Mouse (Mus musculus) T-cell, adult 66 days (primary cell): ENCODE measurements around the gene Kctd13. TPM values are rescaled to one million over a fixed set of nuclear protein-coding genes. Genes with fewer than 3 reads are reported as not detected.

Experiments used
- total RNA-seq, 2 experiments: library from RNA; stranded (reverse); gene quantifications; 3 replicates in 1 of 2; 4 replicates in 1 of 2; pipeline ENCODE4 v1.2.4; 2023

Gene Kctd13
- 10 to 100 TPM; 33.0 to 38.9 TPM for total RNA-seq

GRCm38 (mm10) chr7:126928384-126929037, at the start of gene Kctd13:
Gene Kctd13 (plus strand): TSS chr7:126928879.

DNA sequence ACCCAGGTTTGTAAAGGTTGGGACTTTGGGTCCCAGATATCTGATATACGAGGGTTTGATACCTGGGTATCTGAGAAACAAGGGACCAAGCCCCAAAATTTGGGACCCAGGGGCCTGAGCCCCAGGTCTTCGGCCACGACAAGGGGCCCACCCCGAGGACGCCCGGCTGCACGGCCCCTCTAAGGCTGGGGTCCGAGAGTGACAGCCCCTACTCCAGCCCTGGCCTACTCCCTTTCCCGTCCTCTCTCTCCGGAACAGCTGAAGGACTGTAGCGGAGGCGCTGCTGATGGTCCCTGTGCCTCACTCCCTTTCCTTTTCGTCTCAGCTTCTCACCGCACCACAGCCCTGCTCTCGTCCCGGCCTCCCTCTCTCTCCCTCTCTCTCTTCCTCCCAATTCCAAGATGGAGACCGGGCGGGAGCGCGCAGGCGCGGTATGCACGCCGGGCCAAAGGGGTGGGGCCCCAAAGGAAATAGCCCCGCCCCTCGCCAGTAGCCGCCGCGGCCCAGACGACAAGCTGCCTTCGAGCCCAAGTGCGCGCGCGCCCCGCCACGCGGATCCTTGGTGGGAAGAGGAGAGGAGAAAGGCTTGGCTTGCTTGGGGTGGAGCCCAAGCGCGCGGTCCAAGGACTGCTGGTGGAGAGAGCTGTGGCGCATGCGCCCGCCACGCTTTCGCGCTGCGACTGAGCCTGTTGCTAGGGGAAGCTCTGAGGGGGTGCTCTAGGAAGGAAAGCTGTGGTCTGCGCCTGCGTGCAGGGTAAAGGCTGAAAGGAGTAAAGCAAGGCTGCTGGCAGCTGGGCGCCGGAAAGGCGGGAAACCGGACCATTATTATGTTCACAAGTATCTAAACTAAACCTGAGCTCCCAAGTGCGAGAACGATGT, 44.2 kb upstream of the Kctd13 start, which contains the start of gene Taok2:
TSS of gene Taok2 (minus strand) at position 418 of the 879 bp plus-strand sequence.

DNA sequence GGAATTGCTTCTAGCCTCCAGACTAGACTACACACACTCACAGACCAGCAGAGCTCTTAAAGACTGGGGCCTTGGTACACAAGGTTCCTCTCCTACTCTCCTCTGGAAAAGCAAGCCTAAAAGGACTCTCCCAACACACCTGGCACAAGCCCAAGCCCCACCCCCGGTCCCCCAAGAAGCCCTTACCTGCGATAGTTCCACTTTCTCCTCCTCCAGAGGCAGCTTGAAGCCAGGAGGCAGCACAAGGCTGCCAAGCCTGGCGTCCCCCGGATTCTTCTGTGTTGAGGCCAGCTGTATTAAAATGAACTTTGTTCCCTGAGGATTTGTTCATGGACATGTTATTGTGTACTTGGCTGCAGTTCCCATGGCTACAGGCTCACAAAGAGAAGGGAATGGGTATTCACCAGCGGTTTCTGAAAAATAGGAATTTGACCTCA, 6.0 kb upstream of the Kctd13 start, which contains the start of gene Tmem219:
TSS of gene Tmem219 (minus strand) at position 294 of the 437 bp plus-strand sequence.

DNA sequence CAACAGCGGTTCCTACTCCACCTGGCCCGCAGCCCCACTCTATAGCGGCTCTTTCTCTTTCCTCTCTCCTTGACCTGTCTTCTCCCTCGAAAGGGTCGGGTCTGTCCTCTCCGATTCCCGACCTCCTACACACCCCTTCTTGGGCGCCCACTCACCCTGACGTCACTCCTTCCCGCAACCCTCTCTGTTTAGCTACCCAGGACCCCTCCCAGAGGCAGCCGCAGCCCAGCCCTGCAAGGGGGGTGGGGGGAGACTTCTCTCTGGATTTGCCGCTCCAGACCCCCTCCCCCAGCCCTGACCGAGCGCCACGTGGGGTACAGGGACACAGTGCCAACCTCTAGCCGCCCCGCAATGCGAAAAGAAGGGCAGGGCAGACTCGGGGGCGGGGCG, 20.7 kb downstream of the Kctd13 start, which contains the start of gene Asphd1:
TSS of gene Asphd1 (minus strand) at position 180 of the 390 bp plus-strand sequence.

DNA sequence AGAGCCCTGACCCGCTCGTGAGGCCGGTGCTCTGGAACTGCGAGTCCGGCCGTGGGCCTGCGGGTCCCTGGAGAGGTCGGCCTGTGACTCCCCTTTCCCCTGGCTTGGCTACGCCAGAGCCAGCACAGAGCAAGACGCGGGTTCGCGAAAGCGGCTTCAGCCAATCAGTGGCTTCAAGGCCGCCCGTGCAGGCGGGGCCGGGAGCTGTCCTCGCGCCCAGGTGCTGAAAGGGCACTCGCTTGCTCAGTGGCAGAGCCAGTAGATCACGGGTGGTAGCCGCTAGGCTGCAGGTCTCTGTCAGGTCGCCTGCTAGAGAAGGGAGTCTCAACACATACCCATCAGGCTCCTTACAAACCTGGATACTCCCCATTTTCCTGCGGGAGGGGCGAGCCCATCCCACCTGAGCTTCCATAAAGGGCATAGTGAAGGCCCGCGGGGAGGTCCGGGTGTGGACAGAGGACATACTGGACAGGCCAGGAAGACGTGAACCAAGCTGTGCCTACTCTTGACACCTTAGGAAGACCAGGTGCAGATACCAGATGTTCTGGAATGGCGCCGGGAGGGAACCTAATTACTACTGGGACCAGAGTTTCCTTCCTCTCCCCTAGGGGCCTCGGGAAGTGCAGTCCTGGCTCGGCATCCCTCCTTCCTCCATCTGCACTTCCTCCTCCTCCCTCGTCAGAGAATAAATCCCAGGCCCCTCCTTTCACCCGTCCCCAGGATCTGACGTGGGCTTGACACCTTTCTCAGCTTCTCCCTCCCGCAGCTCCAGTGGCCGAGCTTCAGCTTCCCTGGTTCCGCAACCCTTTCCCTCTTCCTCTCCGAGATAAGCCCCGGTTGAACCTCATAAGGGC, 21.3 kb downstream of the Kctd13 start, which contains the start of gene Sez6l2:
TSS of gene Sez6l2 (plus strand) at position 771 of the 854 bp plus-strand sequence.

DNA sequence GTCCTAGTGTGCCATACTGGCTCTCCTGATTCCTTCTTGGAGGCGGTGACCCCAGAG, 47.0 kb downstream of the Kctd13 start, which contains the start of gene Cdipt:
TSS of gene Cdipt (plus strand) at position 22 of the 57 bp plus-strand sequence.

DNA sequence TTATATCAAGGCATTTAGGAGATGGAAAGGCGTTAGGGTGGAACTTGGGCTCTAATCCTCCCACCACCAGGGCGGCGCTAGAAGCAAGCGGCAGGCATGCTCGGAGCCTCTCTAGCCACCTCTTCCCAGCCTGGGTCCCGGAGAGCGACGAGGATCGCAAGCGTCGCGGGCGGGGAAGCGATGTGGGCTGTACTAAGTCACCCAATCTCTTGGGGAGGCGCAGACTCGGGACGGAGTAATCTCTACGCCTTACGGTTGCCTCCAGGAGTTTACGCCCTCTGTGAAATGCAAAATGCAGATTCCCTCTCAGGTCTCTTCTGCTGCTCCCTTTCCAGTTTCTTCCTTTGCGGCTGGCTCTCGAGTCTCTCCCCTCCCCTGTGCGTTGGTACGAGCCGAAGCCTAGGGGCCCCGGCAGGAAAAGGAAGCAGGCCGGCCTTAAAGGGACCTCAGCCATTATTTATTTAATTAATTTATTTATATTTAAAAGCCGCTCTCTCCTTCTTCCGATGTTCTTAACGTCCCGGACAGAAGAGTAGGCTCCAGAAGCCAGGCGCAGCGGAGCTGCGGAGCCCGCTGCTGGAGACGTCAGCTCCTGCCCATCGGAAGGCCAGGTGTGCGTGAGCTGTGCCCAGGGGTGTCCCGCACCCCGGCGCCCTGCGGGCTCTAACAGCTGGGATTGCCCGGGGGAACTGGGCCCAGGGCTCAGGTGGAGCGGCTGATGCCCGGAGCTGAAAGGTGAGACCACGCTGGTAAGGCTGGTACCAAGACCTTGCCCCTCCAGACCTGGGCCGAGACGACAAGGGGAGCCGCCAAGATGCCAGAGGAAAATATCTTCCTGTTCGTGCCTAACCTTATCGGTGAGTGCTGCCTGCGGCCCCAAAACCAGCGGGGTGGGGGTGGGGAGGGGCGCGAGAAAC, 47.5 kb downstream of the Kctd13 start, which contains the start of gene Cdiptos:
TSS of gene Cdiptos (minus strand) at position 149 of the 917 bp plus-strand sequence.

Other genes with a start within 250 kb of the Kctd13 start
- gene Bola2, start 233.5 kb upstream of the Kctd13 start, total RNA-seq, result 100 to 1,000 TPM; 171 to 175 TPM
- 10 to 100 TPM; 15.6 to 17.2 TPM for gene Slx1b, start 233.1 kb upstream of the Kctd13 start, total RNA-seq
- 1,000 to 10,000 TPM; 1,416 to 1,422 TPM for gene Coro1a, start 221.1 kb upstream of the Kctd13 start, total RNA-seq
- 10 to 100 TPM; 37.3 to 45.5 TPM for gene Mapk3, start 169.3 kb upstream of the Kctd13 start, total RNA-seq
- gene Gdpd3, start 162.5 kb upstream of the Kctd13 start, total RNA-seq, result 1 to 10 TPM; 3.6 to 4.4 TPM
- 100 to 1,000 TPM; 240 to 256 TPM for gene Ypel3, start 151.9 kb upstream of the Kctd13 start, total RNA-seq
- 10 to 100 TPM; 11.6 to 13.5 TPM for gene Tbx6, start 147.4 kb upstream of the Kctd13 start, total RNA-seq
- gene Ppp4c, start 136.4 kb upstream of the Kctd13 start, total RNA-seq, result 100 to 1,000 TPM; 229 to 235 TPM
- not detected for gene Fam57b, start 131.2 kb upstream of the Kctd13 start, total RNA-seq
- not detected for gene 4930451I11Rik, start 97.2 kb upstream of the Kctd13 start, total RNA-seq
- not detected for gene Doc2a, start 81.5 kb upstream of the Kctd13 start, total RNA-seq
- 10 to 100 TPM; 22.0 to 25.4 TPM for gene Hirip3, start 66.9 kb upstream of the Kctd13 start, total RNA-seq
- 10 to 100 TPM; 68.2 to 83.5 TPM for gene Ino80e, start 66.5 kb upstream of the Kctd13 start, total RNA-seq
- gene Taok2, start 44.2 kb upstream of the Kctd13 start, total RNA-seq, result 100 to 1,000 TPM in 1 of 2 experiments, 10 to 100 TPM in 1; 91.4 to 105 TPM
- gene Tmem219, start 6.0 kb upstream of the Kctd13 start, total RNA-seq, result 10 to 100 TPM; 27.4 to 28.3 TPM
- not detected for gene Asphd1, start 20.7 kb downstream of the Kctd13 start, total RNA-seq
- 10 to 100 TPM in 1 of 2 experiments, 1 to 10 TPM in 1; 9.7 to 10.1 TPM for gene Sez6l2, start 21.7 kb downstream of the Kctd13 start, total RNA-seq
- 100 to 1,000 TPM; 159 to 167 TPM for gene Cdipt, start 47.0 kb downstream of the Kctd13 start, total RNA-seq
- gene Cdiptos, start 47.2 kb downstream of the Kctd13 start, total RNA-seq, result not detected
- 10 to 100 TPM; 30.2 to 36.9 TPM for gene Mvp, start 85.7 kb downstream of the Kctd13 start, total RNA-seq
- 1 to 10 TPM; 3.6 to 4.6 TPM for gene Pagr1b, start 87.6 kb downstream of the Kctd13 start, total RNA-seq
- 10 to 100 TPM; 24.7 to 40.0 TPM for gene Pagr1a, start 88.5 kb downstream of the Kctd13 start, total RNA-seq
- 10 to 100 TPM; 20.9 to 36.5 TPM for gene Gm42742, start 92.2 kb downstream of the Kctd13 start, total RNA-seq
- gene Prrt2, start 92.3 kb downstream of the Kctd13 start, total RNA-seq, result 1 to 10 TPM; 5.0 to 7.0 TPM
- gene Maz, start 98.2 kb downstream of the Kctd13 start, total RNA-seq, result 100 to 1,000 TPM; 237 to 238 TPM
- gene Kif22, start 113.6 kb downstream of the Kctd13 start, total RNA-seq, result 1 to 10 TPM; 3.6 to 4.8 TPM
- gene Zg16, start 158.4 kb downstream of the Kctd13 start, total RNA-seq, result under 1 TPM in 1 of 2 experiments, not detected in 1; 0.82 TPM
- gene AI467606, start 162.5 kb downstream of the Kctd13 start, total RNA-seq, result 10 to 100 TPM; 75.6 to 83.3 TPM
- 10 to 100 TPM; 39.1 to 46.5 TPM for gene Qprt, start 193.3 kb downstream of the Kctd13 start, total RNA-seq
- 100 to 1,000 TPM; 266 to 304 TPM for gene Spn, start 208.9 kb downstream of the Kctd13 start, total RNA-seq